Mouse (Mus musculus) mature B cell (primary cell): ENCODE data around the gene Gm45337.
"Not testable (repeated sequence)": the region's sequence is repeated elsewhere in the genome, so short reads cannot be mapped to it uniquely, and the experiment has no call there.

Experiments used
- in situ Hi-C: fragments of 300-500 bp; cut with MboI; formaldehyde crosslinking; loops from 2 replicates; pipeline ENCODE4 v1.14.3; 2019

Gene Gm45337

DNA sequence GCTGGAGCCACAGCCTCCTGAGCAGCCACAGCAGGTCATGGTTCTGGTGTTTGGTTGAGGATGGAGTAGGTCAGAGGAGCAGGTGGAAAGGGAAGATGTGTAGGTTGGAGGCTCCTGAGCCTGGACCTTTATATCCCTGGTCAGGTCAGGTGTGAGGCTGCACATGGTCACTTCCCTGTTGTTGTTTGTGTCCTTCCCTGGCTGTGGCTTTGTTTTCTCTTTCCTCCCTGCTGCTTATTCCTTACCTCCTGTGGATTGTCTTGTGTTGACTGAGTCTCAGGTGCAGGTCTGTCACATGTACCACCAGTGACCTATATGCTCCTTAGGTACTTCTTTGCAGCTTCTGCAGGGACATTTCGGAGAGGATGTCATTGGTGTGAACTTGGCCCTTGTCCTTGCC is at the start of gene Gm45337:
TSS of gene Gm45337 (minus strand) at position 101 of the 400 bp plus-strand sequence.
- in situ Hi-C loops, result no loop called here

DNA sequence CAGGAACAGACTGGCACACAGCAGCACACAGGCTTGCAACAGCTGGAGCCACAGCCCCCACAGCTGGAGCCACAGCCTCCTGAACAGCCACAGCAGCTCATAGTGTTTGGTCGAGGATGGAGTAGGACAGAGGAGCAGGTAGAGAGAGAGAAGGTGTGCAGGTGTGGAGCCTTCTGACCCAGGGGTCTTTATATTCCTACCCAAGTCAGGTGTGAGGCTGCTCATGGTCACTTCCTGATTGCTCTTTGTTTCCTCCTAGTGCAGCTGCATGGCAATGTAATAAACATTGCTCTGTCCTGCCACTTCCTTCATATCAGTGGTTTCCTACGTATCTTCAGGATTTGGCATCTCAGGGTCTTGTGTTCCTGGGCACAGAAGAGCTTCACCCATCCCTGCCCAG is 45.9 kb upstream of the Gm45337 start, which contains the start of gene Gm10153:
TSS of gene Gm10153 (minus strand) at position 101 of the 400 bp plus-strand sequence.
- in situ Hi-C loops, result no loop called here

DNA sequence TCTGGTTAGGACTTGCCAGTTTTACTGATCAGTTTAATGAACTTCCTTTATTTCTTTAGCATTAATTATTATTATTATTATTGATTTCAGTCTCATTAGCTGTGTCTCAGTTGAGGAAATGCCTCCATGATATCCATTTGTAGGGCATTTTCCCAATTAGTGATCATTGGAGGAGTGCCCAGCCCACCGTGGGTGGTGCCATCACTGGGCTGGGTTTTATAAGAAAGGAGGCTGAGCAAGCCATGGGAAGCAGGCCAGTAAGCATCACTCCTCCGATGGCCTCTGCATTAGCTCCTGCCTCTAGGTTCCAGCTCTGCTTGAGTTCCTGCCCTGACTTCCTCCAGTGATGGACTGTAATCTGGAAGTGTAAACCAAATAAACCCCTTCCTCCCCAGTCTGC is 43.7 kb upstream of the Gm45337 start:
- in situ Hi-C loops, result no loop called here

DNA sequence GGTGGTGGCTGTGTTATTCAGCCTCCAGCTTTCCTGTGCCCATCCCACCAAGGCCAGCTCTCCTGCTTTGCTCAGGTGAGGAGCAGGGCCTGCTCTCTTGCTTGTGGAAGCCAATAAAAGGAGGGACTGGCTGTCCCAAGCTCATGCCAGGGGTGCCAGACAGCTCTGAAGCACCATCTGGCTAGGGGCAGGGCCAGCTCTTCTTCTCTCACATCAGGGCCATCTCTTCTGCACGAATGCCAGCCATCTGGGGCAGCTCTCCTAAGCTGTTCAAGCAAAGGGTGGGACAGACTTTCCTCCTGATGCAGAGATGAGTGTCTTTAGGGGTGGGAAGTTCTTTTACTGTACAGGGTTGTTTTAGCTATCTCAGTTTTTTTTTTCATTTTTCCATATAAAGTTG is 36.6 kb upstream of the Gm45337 start:
- in situ Hi-C loops, result no loop called here

- in situ Hi-C loops, result no loop called here
These were observed 34.3 kb upstream of the Gm45337 start for GRCm38 (mm10) chr7:142178685-142179084.

DNA sequence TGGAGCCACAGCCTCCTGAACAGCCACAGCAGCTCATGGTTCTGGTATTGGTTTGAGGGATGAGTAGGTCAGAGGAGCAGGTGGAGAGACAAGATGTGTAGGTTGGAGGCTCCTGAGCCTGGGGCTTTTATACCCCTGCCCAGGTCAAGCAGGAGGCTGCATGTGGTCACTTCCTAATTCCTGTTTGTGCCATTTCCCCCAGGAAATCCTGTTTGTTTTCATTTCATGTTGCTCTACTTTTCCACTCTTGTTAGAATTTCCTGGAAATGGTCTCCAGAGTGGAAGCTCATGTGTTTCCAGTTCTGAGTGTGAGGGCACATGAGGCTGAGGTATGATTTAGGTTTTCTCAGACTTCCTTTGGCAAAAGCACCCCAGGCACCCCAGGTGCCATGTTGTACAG is 31.5 kb upstream of the Gm45337 start, which contains the start of gene Krtap5-2:
TSS of gene Krtap5-2 (minus strand) at position 101 of the 400 bp plus-strand sequence.
- in situ Hi-C loops, result not testable (repeated sequence)

DNA sequence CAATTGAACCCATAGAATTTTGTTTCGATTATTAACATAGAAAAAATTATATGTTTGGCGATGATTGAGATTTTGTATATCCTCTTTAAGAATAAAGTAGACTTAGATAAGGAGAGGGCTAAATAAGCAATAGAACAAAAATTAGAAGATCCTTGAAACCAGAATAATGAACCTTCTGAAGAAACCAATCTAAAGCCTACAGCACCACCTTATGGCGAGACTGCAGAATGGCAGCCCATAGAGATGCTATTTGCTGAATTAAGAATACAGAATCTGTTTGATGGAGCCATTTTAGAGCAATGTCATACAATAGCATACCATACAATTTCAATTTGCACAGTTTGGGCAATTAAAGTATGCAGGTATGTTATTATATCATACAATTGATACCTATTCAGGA is 25.4 kb upstream of the Gm45337 start:
- in situ Hi-C loops, result no loop called here

GRCm38 (mm10) chr7:142165639-142166038 is 21.2 kb upstream of the Gm45337 start, which contains the start of gene Gm4553:
Gene Gm4553, minus strand, starts transcription at chr7:142165739.
- in situ Hi-C loops, result not testable (repeated sequence)

- in situ Hi-C loops, result no loop called here
These were observed 15.0 kb upstream of the Gm45337 start for GRCm38 (mm10) chr7:142159366-142159765.

DNA sequence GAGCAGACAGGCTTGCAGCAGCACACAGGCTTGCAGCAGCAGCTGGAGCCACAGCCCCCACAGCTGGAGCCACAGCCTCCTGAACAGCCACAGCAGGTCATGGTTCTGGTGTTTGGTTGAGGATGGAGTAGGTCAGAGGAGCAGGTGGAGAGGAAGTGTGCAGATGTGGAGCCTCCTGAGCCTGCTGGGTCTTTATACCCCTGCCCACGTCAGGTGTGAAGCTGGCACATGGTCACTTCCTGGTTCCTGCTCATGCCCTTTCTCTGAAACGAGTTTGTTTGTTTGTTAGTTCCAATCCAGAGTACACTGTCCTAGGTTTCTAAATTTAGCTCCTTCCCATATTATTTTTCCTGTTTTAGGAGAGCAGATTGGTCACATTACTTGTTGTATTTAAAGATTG is 12.6 kb upstream of the Gm45337 start, which contains the start of gene Gm29735:
TSS of gene Gm29735 (minus strand) at position 101 of the 400 bp plus-strand sequence.
- in situ Hi-C loops, result not testable (repeated sequence)

GRCm38 (mm10) chr7:142155308-142155707 is 10.9 kb upstream of the Gm45337 start:
- in situ Hi-C loops, result no loop called here

GRCm38 (mm10) chr7:142152191-142152590 is 7.8 kb upstream of the Gm45337 start:
- in situ Hi-C loops, result no loop called here

DNA sequence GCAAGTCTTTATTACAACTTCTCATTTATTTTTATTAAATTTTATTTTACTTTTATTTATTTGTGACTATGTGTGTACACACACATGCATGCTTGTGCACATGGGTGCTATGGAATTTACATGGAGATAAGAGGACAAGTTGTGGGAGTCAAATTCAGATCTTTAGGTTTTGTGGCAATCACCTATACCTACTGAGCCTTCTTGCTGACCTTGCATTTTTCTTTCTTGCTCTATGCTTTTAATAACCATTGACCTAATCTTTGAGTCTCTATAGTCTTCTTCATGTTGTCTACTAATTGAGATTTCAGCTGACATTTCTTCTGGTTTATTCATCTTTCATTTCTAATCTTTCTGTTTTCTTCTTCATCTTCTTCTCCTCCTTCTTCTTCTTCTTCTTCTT is 4.2 kb upstream of the Gm45337 start:
- in situ Hi-C loops, result no loop called here

GRCm38 (mm10) chr7:142146033-142146432 is 1.6 kb upstream of the Gm45337 start:
- in situ Hi-C loops, result no loop called here

GRCm38 (mm10) chr7:142145413-142145940 is 1.1 kb upstream of the Gm45337 start:
- in situ Hi-C loops, result no loop called here

DNA sequence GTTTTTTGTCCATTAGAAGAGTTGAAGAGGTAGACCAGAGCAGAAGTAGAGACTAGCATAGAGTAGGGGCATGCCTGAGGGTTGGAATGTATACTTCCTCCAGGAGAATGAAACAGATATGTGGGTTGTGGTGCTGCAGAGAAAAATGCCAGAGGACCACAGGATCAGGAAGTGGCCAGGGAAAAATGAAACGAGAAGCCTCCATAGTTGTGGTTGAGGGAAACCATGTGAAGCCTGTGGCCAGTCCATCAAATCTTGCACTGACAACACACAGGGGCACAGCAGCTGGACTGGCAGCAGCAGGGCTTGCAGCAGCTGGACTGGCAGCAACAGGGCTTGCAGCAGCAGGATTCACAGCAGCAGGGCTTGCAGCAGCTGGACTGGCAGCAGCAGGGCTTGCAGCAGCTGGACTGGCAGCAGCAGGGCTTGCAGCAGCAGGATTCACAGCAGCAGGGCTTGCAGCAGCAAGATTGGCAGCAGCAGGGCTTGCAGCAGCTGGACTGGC is 849 bp downstream of the Gm45337 start:
- in situ Hi-C loops, result not testable (repeated sequence)

DNA sequence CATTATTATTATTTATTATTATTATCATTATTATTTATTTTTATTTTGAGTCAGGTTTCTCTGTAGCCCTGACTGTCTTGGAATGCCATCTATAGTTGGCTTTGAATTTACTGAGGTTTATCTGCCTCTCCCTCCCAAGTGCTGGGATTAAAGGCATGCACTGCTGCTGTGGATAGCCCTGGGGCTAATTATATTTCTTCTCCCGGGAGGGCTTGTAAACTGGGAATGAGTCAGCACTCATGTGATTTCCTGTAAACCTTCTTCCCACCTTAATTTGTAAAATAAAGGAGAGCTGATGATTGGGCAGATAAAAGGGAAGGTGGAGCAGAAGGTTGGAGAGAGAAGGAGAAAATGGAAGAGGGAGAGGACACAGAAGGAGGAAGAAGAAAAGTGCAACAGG is 3.7 kb downstream of the Gm45337 start:
- in situ Hi-C loops, result no loop called here

DNA sequence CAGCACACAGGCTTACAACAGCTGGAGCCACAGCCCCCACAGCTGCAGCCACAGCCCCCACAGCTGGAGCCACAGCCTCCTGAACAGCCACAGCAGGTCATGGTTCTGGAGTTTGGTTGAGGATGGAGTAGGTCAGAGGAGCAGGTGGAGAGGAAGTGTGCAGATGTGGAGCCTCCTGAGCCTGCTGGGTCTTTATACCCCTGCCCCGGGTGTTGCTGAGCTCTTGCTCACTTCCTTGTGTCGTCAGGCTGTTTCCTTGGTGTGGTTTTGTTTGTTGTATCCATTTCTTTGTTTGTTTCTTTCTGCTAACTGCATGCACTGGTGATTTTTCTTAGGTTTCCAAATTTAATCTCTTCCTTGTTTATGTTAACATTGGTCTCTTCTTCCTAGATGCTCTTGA is 8.5 kb downstream of the Gm45337 start, which contains the start of gene Gm39115:
TSS of gene Gm39115 (minus strand) at position 101 of the 400 bp plus-strand sequence.
- in situ Hi-C loops, result not testable (repeated sequence)

GRCm38 (mm10) chr7:142134206-142134995 is 10.0 kb downstream of the Gm45337 start:
- in situ Hi-C loops, result no loop called here

DNA sequence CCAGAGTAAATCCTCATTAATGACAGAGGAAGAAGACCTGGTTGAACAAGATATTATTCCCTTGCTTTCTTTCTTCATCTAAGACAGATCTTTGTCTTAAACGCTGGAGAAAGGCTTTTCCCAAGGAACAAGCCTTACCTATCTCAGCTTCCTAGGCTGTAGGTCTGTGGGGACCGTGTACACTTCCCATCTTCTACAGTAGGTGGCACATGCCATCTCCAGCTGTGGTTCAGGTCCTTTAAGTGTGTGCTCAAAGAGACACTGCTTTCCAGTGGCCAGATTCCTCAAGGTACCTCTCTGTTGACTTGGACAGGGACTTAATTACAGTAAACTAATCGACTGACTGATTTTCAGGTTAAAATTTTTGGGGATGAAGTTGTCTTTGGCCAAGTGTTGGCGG is 15.6 kb downstream of the Gm45337 start:
- in situ Hi-C loops, result no loop called here

- in situ Hi-C loops, result not testable (repeated sequence)
These were observed 23.8 kb downstream of the Gm45337 start, which contains the start of gene Gm45618 for GRCm38 (mm10) chr7:142120629-142121028. Gene Gm45618, minus strand, starts transcription at chr7:142120729.

DNA sequence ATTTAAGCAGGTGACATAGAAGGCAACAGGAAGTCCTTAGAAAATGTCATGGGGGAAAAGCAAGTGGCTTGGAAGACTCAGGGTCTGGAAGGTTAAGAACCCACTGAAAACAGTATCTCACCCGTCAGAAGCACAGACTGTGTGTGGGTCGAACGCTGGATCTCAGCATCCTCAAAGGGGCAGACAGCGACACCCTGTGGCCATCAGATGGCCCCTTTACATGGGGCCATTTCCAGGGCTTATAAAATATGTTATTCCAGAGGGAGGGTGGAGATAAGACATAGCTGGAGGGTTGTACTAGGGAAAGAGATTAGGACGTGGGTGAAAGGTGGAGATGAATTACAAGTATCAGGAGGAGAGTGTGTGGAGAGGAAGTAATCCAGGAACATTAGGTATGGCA is 24.8 kb downstream of the Gm45337 start:
- in situ Hi-C loops, result no loop called here

- in situ Hi-C loops, result no loop called here
These were observed 39.7 kb downstream of the Gm45337 start for GRCm38 (mm10) chr7:142104747-142105146.
